Mouse (Mus musculus): ENCODE results near the gene Clic1.

The Clic1 gene

DNA sequence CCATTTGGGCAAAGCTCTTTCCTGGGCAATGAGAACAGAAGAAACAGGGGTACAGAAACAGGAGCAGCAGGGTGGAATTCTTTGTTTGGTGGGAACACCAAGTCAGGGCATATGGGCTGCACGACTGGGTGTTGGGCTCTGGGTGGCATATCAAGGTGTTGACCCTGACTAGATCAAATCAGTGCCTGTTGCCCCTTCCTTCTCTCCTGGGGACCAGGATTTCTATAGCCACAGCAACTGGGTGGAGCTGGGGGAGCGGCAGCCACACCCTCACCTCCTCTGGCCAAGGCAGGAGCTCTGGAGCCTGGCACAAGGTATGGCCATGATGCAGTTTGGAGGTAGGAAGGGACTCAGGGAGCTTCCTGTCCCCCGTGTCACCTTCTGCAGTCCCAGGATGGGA is 31.6 kb upstream of the Clic1 start:
- in situ Hi-C loops (cut with MboI; ENCODE audit: unreplicated experiment in 2 of 2) = no loop called here

GRCm38 (mm10) chr17:35019894-35020293 is 29.9 kb upstream of the Clic1 start:
- in situ Hi-C loops (cut with MboI; ENCODE audit: unreplicated experiment in 2 of 2) = loop anchor here (5.0 to 10.0 kb wide), 4 partner anchors 37 to 215 kb away; partner anchors contain the start of genes Atp6v1g2 (in 1 of the 2), Ddah2 (in 1 of the 2), Ly6g5c (in 1 of the 2) and Nfkbil1 (in 1 of the 2)

DNA sequence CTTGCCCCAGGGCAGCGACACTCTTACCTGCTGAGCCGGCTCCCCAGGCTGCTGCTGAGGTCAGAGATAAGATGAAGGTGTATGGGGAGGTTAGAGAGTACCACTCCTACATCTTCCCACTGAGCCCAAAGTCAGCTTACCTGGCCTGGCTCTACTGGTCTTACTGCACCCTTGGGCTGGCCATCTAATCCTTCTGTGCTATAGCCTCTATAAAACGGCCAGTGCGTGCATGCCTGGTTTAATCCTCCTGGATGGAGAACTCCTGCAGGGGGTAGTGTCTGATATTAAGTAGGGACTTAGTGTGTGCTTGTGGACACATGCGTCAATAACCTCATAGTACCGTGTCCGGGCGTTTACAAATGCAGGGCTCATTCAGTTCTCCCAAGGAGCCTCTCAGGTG is 29.2 kb upstream of the Clic1 start:
- in situ Hi-C loops (cut with MboI; ENCODE audit: unreplicated experiment in 2 of 2) = loop anchor here (5.0 to 10.0 kb wide), 4 partner anchors 37 to 214 kb away; partner anchors contain the start of genes Atp6v1g2 (in 1 of the 2), Ddah2 (in 1 of the 2), Ly6g5c (in 1 of the 2) and Nfkbil1 (in 1 of the 2)

DNA sequence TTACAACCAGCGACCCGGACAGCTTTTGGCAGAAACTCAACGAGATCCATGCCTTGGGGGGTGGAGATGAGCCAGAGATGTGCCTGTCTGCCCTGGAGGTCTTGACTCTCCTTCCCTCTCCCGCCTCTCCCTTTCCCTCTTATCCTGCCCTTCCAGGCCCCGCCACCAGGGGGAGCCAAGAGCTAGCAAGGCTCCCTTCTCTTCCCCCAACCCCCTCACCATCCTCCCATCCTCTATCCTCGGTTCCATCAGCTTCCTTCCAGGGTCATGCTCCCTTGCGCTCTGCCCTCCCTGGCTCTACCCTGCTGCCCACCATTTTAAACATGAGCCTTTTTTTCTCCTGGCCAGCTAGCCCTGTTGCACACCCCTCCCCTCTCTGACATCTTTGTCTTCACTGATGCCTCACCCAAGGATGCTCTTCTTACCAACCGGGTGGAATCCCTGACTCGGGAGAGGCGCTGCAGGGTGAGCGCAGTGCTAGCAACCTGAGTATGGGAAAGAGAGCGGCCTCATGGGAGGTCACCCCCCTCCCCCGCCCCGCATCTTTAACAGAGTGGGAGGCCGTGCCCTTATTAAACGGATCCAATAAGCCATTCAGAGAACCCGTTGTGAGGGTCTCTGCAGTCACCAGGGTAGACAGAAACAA is 28.5 kb upstream of the Clic1 start:
- in situ Hi-C loops (cut with MboI; ENCODE audit: unreplicated experiment in 2 of 2) = loop anchor here (5.0 to 10.0 kb wide), 4 partner anchors 36 to 214 kb away; partner anchors contain the start of genes Atp6v1g2 (in 1 of the 2), Ddah2 (in 1 of the 2), Ly6g5c (in 1 of the 2) and Nfkbil1 (in 1 of the 2)

- in situ Hi-C loops (cut with MboI; ENCODE audit: unreplicated experiment in 2 of 2) = loop anchor here (5.0 to 10.0 kb wide), 4 partner anchors 35 to 213 kb away; partner anchors contain the start of genes Atp6v1g2 (in 1 of the 2), Ddah2 (in 1 of the 2), Ly6g5c (in 1 of the 2) and Nfkbil1 (in 1 of the 2)
These were observed 27.8 kb upstream of the Clic1 start for GRCm38 (mm10) chr17:35021842-35022477.

- in situ Hi-C loops (cut with MboI; ENCODE audit: unreplicated experiment in 2 of 2) = loop anchor here (5.0 to 10.0 kb wide), 4 partner anchors 35 to 212 kb away; partner anchors contain the start of genes Atp6v1g2 (in 1 of the 2), Ddah2 (in 1 of the 2), Ly6g5c (in 1 of the 2) and Nfkbil1 (in 1 of the 2)
These were observed 27.2 kb upstream of the Clic1 start for GRCm38 (mm10) chr17:35022541-35023060.

GRCm38 (mm10) chr17:35023221-35023620 is 26.5 kb upstream of the Clic1 start:
- in situ Hi-C loops (cut with MboI; ENCODE audit: unreplicated experiment in 2 of 2) = loop anchor here (5.0 to 10.0 kb wide), 4 partner anchors 34 to 212 kb away; partner anchors contain the start of genes Atp6v1g2 (in 1 of the 2), Ddah2 (in 1 of the 2), Ly6g5c (in 1 of the 2) and Nfkbil1 (in 1 of the 2)

GRCm38 (mm10) chr17:35023756-35024155 is 26.0 kb upstream of the Clic1 start:
- in situ Hi-C loops (cut with MboI; ENCODE audit: unreplicated experiment in 2 of 2) = loop anchor here (5.0 to 10.0 kb wide), 4 partner anchors 34 to 211 kb away; partner anchors contain the start of genes Atp6v1g2 (in 1 of the 2), Ddah2 (in 1 of the 2), Ly6g5c (in 1 of the 2) and Nfkbil1 (in 1 of the 2)

DNA sequence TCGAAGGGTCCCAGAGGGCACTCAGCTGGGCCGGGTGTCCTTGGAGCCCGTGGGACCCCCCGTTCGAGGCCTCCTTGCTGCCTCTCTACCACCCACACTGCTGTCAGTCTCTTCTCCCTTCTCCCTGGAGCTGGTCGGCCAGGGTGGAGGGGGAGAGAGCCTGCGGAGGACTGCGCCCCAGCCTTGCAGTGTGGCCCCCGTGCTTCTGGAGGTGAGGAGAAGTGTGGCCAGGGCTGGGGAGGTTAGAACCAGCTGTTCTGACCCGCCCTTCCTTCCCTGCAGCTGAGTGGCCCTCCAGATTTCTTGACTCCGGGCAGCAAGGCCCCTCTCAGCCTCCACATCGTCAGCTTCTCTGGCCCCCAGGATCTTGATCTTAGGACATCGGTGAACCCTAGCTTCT is 25.5 kb upstream of the Clic1 start:
- in situ Hi-C loops (cut with MboI; ENCODE audit: unreplicated experiment in 2 of 2) = loop anchor here (5.0 to 10.0 kb wide), 4 partner anchors 33 to 211 kb away; partner anchors contain the start of genes Atp6v1g2 (in 1 of the 2), Ddah2 (in 1 of the 2), Ly6g5c (in 1 of the 2) and Nfkbil1 (in 1 of the 2)

GRCm38 (mm10) chr17:35024691-35025488 is 24.9 kb upstream of the Clic1 start:
- in situ Hi-C loops (cut with MboI; ENCODE audit: unreplicated experiment in 2 of 2) = loop anchor here (5.0 to 10.0 kb wide), 4 partner anchors 32 to 210 kb away; partner anchors contain the start of genes Atp6v1g2 (in 1 of the 2), Ddah2 (in 1 of the 2), Ly6g5c (in 1 of the 2) and Nfkbil1 (in 1 of the 2)

DNA sequence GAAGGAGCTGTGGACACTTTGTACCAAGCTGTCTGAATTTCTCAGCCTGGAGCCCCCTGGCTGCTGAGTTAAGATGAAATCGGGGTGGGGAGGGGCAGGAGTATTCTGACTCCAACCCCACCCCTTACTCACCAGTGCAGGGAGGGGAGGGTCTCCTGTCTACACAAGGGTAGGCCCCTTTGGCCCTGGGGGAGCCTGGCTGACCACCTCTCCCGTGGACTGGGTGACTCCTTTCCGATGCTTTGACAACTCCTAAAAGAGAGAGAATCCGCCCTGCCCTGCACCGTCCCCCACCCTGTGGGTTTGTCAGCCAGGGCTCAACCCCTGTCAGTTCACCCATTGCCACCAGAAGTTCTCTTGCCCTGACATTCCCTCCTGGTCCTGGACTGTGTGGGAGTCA is 23.6 kb upstream of the Clic1 start:
- in situ Hi-C loops (cut with MboI; ENCODE audit: unreplicated experiment in 2 of 2) = loop anchor here in 1 of 2 experiments (10.0 kb wide), 2 partner anchors 79 to 209 kb away; partner anchors contain the start of genes Atp6v1g2, Ly6g5c and Nfkbil1

DNA sequence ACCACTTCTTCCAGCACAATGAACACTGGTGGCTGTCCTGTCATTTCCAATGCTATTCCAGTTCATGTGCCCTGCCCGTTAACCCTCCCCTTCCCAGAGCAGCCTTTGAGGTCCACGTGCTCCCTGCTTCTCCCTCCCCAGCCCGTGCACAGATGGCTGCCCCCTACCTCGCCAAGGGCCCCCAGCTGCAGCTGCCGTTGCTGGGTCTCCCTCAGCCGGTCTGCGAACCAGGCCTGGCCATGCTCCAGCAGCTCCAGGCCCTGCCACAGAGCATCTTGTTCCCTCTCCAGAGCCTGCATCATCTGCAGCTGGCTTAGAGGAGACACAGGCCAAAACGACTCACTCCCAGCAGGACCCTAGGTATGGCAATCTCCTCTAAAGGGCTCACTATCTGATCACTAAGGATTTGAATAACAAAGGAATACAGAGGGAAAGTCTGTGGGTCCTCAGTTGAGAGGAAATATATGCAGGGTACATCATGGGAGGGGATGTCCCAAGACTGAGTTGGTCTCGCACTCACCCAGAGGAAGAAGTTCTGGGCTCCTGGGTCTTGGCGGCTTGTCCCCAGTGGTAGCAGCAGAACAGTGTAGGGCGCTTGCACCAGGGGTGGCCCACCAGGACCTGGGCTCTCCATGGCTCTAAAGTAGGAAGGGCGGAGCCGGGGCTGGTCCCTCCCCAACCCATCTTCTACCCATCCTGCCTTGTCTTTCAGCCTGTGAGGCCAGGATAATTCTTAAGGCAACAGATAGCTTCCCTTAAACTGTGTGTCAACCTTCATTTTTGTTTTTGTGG is 22.3 kb upstream of the Clic1 start, which contains the start of gene Sapcd1:
TSS of gene Sapcd1 (minus strand) at position 740 of the 792 bp plus-strand sequence.
- in situ Hi-C loops (cut with MboI; ENCODE audit: unreplicated experiment in 2 of 2) = loop anchor here in 1 of 2 experiments (10.0 kb wide), 2 partner anchors 77 to 207 kb away; partner anchors contain the start of genes Atp6v1g2, Ly6g5c and Nfkbil1

- in situ Hi-C loops (cut with MboI; ENCODE audit: unreplicated experiment in 2 of 2) = loop anchor here in 1 of 2 experiments (10.0 kb wide), 2 partner anchors 76 to 206 kb away; partner anchors contain the start of genes Atp6v1g2, Ly6g5c and Nfkbil1
These were observed 21.5 kb upstream of the Clic1 start for GRCm38 (mm10) chr17:35028315-35028714.

GRCm38 (mm10) chr17:35029691-35030532 is 19.9 kb upstream of the Clic1 start:
- in situ Hi-C loops (cut with MboI; ENCODE audit: unreplicated experiment in 2 of 2) = loop anchor here in 1 of 2 experiments (10.0 kb wide), 2 partner anchors 75 to 205 kb away; partner anchors contain the start of genes Atp6v1g2, Ly6g5c and Nfkbil1

DNA sequence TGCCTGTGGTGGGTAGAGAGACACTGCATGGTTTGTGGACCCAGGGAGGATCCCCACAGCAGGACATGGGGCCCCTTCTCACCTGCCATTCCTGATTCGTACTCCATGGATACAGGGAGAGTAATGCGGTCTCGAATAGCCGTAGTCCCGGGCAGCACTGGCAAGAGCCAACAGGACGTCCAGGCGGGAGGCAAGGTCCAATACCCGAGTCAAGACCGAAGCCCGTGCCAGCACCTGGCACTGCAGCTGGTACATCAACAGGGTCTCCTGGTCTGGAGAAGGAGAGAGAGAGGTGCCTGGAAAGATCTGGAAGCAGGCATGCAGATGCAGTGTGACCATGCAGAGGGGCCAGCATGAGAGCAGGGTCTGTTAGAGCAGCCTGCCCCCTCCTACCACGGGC is 18.5 kb upstream of the Clic1 start:
- in situ Hi-C loops (cut with MboI; ENCODE audit: unreplicated experiment in 2 of 2) = no loop called here

DNA sequence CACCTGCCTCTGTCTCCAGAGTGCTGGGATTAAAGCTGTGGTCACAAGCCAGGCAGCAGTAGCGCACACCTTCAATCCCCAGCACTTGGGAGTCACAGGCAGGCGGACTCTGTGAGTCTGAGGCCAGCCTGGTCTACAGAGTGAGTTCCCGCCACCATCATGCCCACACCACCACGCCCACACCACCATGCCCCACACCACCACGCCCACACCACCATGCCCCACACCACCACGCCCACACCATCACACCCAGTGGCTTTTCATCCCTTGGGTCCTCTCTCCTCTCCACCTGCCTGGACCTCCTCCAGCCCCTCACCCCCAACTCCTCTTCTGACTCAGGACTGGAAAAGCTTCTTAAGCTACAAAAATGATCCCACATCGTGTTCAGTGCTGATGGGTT is 17.9 kb upstream of the Clic1 start:
- in situ Hi-C loops (cut with MboI; ENCODE audit: unreplicated experiment in 2 of 2) = no loop called here

GRCm38 (mm10) chr17:35032323-35032870 is 17.4 kb upstream of the Clic1 start:
- in situ Hi-C loops (cut with MboI; ENCODE audit: unreplicated experiment in 2 of 2) = no loop called here
